Mouse (Mus musculus) CH12.LX (cell line): Measurements from ENCODE around the gene Apbb1. TPM values are rescaled to one million over a fixed set of nuclear protein-coding genes. Genes with fewer than 3 reads are reported as not detected.

Experiments used
- DNase-seq: peaks from one replicate; pipeline ENCODE4 v3.0.0-alpha.2; 2013; ENCODE audit errors: extremely low read depth
- H3K27ac ChIP-seq: 2 replicates; pipeline ENCODE4 v1.5.1; 2012; ENCODE audit warnings: low read depth, mild to moderate bottlenecking, control low read depth, moderate library complexity; ENCODE audit not compliant: insufficient read depth
- H3K27me3 ChIP-seq: replicated peaks from 2 replicates; pipeline ENCODE3; 2012; ENCODE audit warnings: inconsistent platforms
- H3K36me3 ChIP-seq, 2 experiments: replicated peaks in 1 of 2; 2 replicates each; pipeline versions ENCODE3 to v1.6.1; 2012; ENCODE audit warnings: inconsistent platforms in 1 of 2, low read length in 1 of 2, mild to moderate bottlenecking in 1 of 2, mixed read lengths in 1 of 2, moderate library complexity in 1 of 2; ENCODE audit not compliant: control insufficient read depth in 1 of 2, insufficient read depth in 1 of 2
- H3K4me1 ChIP-seq, 2 experiments: 2 replicates each; pipeline ENCODE4 v1.6.1; 2012; ENCODE audit warnings: inconsistent platforms in 1 of 2, moderate library complexity in 1 of 2; ENCODE audit not compliant: insufficient read depth in 2 of 2, control insufficient read depth in 1 of 2
- H3K4me2 ChIP-seq: 2 replicates; pipeline ENCODE4 v1.6.1; 2012; ENCODE audit warnings: low read depth, mild to moderate bottlenecking, control low read depth; ENCODE audit not compliant: poor library complexity, insufficient read depth, severe bottlenecking
- H3K4me3 ChIP-seq, 3 experiments: fragments of 150-350 bp in 1 of 3; sonication (generic) in 1 of 3; replicated peaks in 1 of 3; 2 replicates each; pipeline versions ENCODE3 to v1.5.1; 2011 to 2012; ENCODE audit warnings: low read depth in 2 of 3, low read length in 2 of 3, mild to moderate bottlenecking in 2 of 3, moderate library complexity in 2 of 3, control low read depth in 1 of 3, improper control_type of control experiment in 1 of 3, inconsistent platforms in 1 of 3, mixed read lengths in 1 of 3; ENCODE audit not compliant: poor library complexity in 1 of 3
- H3K79me2 ChIP-seq: replicated peaks from 2 replicates; pipeline ENCODE4 v1.6.1; 2012; ENCODE audit warnings: mild to moderate bottlenecking, moderate library complexity; ENCODE audit not compliant: control insufficient read depth, poor library complexity, insufficient read depth, severe bottlenecking; ENCODE audit errors: extremely low read depth
- H3K9ac ChIP-seq: 2 replicates; pipeline ENCODE4 v1.6.1; 2012; ENCODE audit warnings: low read depth, mild to moderate bottlenecking, control low read depth, moderate library complexity; ENCODE audit not compliant: insufficient read depth
- H3K9me3 ChIP-seq: replicated peaks from 2 replicates; pipeline ENCODE3; 2012; ENCODE audit warnings: low read length, inconsistent platforms, mixed read lengths
- PAX5 ChIP-seq: IDR thresholded peaks from 2 replicates; pipeline ENCODE4 v1.6.1; 2012; ENCODE audit warnings: low read length, inconsistent platforms, mixed read lengths
- ZMIZ1 ChIP-seq: IDR thresholded peaks from 2 replicates; pipeline ENCODE4 v1.6.1; 2012; ENCODE audit warnings: low read depth, mild to moderate bottlenecking, inconsistent platforms, low read length, improper control_type of control experiment
- dilution Hi-C: fragments of 300-500 bp; cut with MboI; formaldehyde crosslinking; loops from 2 replicates; pipeline ENCODE4 v1.14.3; 2020; ENCODE audit warnings: low sequenced_read_pairs; ENCODE audit not compliant: extremely low pct_unique_long_range_greater_than_20kb, extremely low pct_ligation_motif_present
- in situ Hi-C: fragments of 300-500 bp; cut with MboI; formaldehyde crosslinking; loops from 3 replicates; pipeline ENCODE4 v1.14.3; 2019; ENCODE audit warnings: low sequenced_read_pairs, low pct_ligation_motif_present, low pct_unique_long_range_greater_than_20kb, mixed read lengths
- polyA plus RNA-seq: library from polyadenylated mRNA; unstranded; fragments of >175 nt; gene quantifications from 2 replicates; pipeline ENCODE4 v1.2.1, GENCODE M21; 2012; ENCODE audit warnings: low read depth; ENCODE audit not compliant: insufficient read length
- total RNA-seq, 2 experiments: library from RNA; depleted of rRNA; stranded (reverse); fragments of 300-350 nt in 1 of 2; fragments of >200 nt in 1 of 2; gene quantifications; 2 replicates each; pipeline ENCODE4 v1.2.3; 2012 to 2014

Gene Apbb1
- total and polyA plus RNA-seq, 3 experiments = 1.2 to 3.2 (median 2.1) TPM

- no peak for DNase-seq
- Histone ChIP-seq H3K27me3 (peaks cover 1% of the 10 kb centered on the region), H3K36me3 (no peaks in the 10 kb centered on the region), H3K27ac (no peak overlapping the region), H3K9me3 (no peaks in the 10 kb centered on the region), H3K4me2 (no peak overlapping the region), H3K4me1 (0 out of 4 replicates have a peak, but pooled peaks cover 0 to 3% of the 10 kb centered on the region in 2 experiments), H3K9ac (no peak overlapping the region), H3K79me2 (no peaks in the 10 kb centered on the region), H3K4me3 (no peak overlapping the region)
- dilution Hi-C loops = no loop called here
- in situ Hi-C loops = no loop called here
- TF ChIP-seq PAX5 = no peak
- TF ChIP-seq ZMIZ1 = no peak
Measured at GRCm38 (mm10) chr7:105510143-105510542, 71.3 kb downstream of the Apbb1 start.

Other genes with a start within 250 kb of the Apbb1 start
Only the 20 nearest of the 21 such genes appear.
- gene Olfr691, start 239.4 kb downstream of the Apbb1 start, total RNA-seq (2012; rRNA removed) = not detected in 2 replicates
- not detected in 2 replicates for gene Olfr691, start 239.4 kb downstream of the Apbb1 start, total RNA-seq (2014; rRNA removed)
- gene Olfr691, start 239.4 kb downstream of the Apbb1 start, polyA plus RNA-seq = not detected in 2 replicates
- gene Olfr692, start 213.4 kb downstream of the Apbb1 start, total RNA-seq (2012; rRNA removed) = not detected in 2 replicates
- not detected in 2 replicates for gene Olfr692, start 213.4 kb downstream of the Apbb1 start, total RNA-seq (2014; rRNA removed)
- gene Olfr692, start 213.4 kb downstream of the Apbb1 start, polyA plus RNA-seq = not detected in 2 replicates
- gene Gm5901, start 206.6 kb downstream of the Apbb1 start, total RNA-seq (2012; rRNA removed) = 0.30 TPM in 1 of 2 replicates, not detected in the other
- not detected in 2 replicates for gene Gm5901, start 206.6 kb downstream of the Apbb1 start, total RNA-seq (2014; rRNA removed)
- 0.44 TPM in 1 of 2 replicates, not detected in the other for gene Gm5901, start 206.6 kb downstream of the Apbb1 start, polyA plus RNA-seq
- 5.9 TPM in 2 replicates for gene Fam160a2, start 181.6 kb downstream of the Apbb1 start, total RNA-seq (2012; rRNA removed)
- 3.1 and 3.5 TPM in 2 replicates for gene Fam160a2, start 181.6 kb downstream of the Apbb1 start, total RNA-seq (2014; rRNA removed)
- 6.2 and 7.2 TPM in 2 replicates for gene Fam160a2, start 181.6 kb downstream of the Apbb1 start, polyA plus RNA-seq
- not detected in 2 replicates for gene Cnga4, start 177.1 kb downstream of the Apbb1 start, total RNA-seq (2012; rRNA removed)
- gene Cnga4, start 177.1 kb downstream of the Apbb1 start, total RNA-seq (2014; rRNA removed) = not detected in 2 replicates
- gene Cnga4, start 177.1 kb downstream of the Apbb1 start, polyA plus RNA-seq = not detected in 2 replicates
- not detected in 2 replicates for gene Cckbr, start 155.9 kb downstream of the Apbb1 start, total RNA-seq (2012; rRNA removed)
- not detected in 2 replicates for gene Cckbr, start 155.9 kb downstream of the Apbb1 start, total RNA-seq (2014; rRNA removed)
- gene Cckbr, start 155.9 kb downstream of the Apbb1 start, polyA plus RNA-seq = not detected in 2 replicates
- not detected in 2 replicates for gene Cavin3, start 99.4 kb downstream of the Apbb1 start, total RNA-seq (2012; rRNA removed)
- not detected in 2 replicates for gene Cavin3, start 99.4 kb downstream of the Apbb1 start, total RNA-seq (2014; rRNA removed)
- not detected in 2 replicates for gene Cavin3, start 99.4 kb downstream of the Apbb1 start, polyA plus RNA-seq
- gene Smpd1, start 27.3 kb downstream of the Apbb1 start, total RNA-seq (2012; rRNA removed) = 19.3 and 22.5 TPM in 2 replicates
- 13.7 and 16.9 TPM in 2 replicates for gene Smpd1, start 27.3 kb downstream of the Apbb1 start, total RNA-seq (2014; rRNA removed)
- 13.7 and 17.9 TPM in 2 replicates for gene Smpd1, start 27.3 kb downstream of the Apbb1 start, polyA plus RNA-seq
- not detected in 2 replicates for gene Hpx, start 18.5 kb upstream of the Apbb1 start, total RNA-seq (2012; rRNA removed)
- gene Hpx, start 18.5 kb upstream of the Apbb1 start, total RNA-seq (2014; rRNA removed) = not detected in 2 replicates
- not detected in 2 replicates for gene Hpx, start 18.5 kb upstream of the Apbb1 start, polyA plus RNA-seq
- gene Trim3, start 51.9 kb upstream of the Apbb1 start, total RNA-seq (2012; rRNA removed) = 3.5 and 4.7 TPM in 2 replicates
- 2.2 TPM in 2 replicates for gene Trim3, start 51.9 kb upstream of the Apbb1 start, total RNA-seq (2014; rRNA removed)
- 3.5 and 4.6 TPM in 2 replicates for gene Trim3, start 51.9 kb upstream of the Apbb1 start, polyA plus RNA-seq
- gene Timm10b, start 58.4 kb upstream of the Apbb1 start, total RNA-seq (2012; rRNA removed) = 103 and 115 TPM in 2 replicates
- gene Timm10b, start 58.4 kb upstream of the Apbb1 start, total RNA-seq (2014; rRNA removed) = 86.2 and 94.9 TPM in 2 replicates
- 89.6 and 99.3 TPM in 2 replicates for gene Timm10b, start 58.4 kb upstream of the Apbb1 start, polyA plus RNA-seq
- 50.1 and 57.7 TPM in 2 replicates for gene Arfip2, start 58.8 kb upstream of the Apbb1 start, total RNA-seq (2012; rRNA removed)
- gene Arfip2, start 58.8 kb upstream of the Apbb1 start, total RNA-seq (2014; rRNA removed) = 46.9 and 55.6 TPM in 2 replicates
- 54.8 and 71.0 TPM in 2 replicates for gene Arfip2, start 58.8 kb upstream of the Apbb1 start, polyA plus RNA-seq
- gene Gm45799, start 58.9 kb upstream of the Apbb1 start, total RNA-seq (2012; rRNA removed) = 54.4 and 78.4 TPM in 2 replicates
- 37.7 and 51.6 TPM in 2 replicates for gene Gm45799, start 58.9 kb upstream of the Apbb1 start, total RNA-seq (2014; rRNA removed)
- 54.0 and 73.5 TPM in 2 replicates for gene Gm45799, start 58.9 kb upstream of the Apbb1 start, polyA plus RNA-seq
- gene Dnhd1, start 69.2 kb upstream of the Apbb1 start, total RNA-seq (2012; rRNA removed) = 0.04 and 0.08 TPM in 2 replicates
- gene Dnhd1, start 69.2 kb upstream of the Apbb1 start, total RNA-seq (2014; rRNA removed) = 0.07 and 0.23 TPM in 2 replicates
- gene Dnhd1, start 69.2 kb upstream of the Apbb1 start, polyA plus RNA-seq = 0.31 and 0.41 TPM in 2 replicates
- 32.4 and 32.6 TPM in 2 replicates for gene Ilk, start 154.9 kb upstream of the Apbb1 start, total RNA-seq (2012; rRNA removed)
- gene Ilk, start 154.9 kb upstream of the Apbb1 start, total RNA-seq (2014; rRNA removed) = 40.3 and 42.6 TPM in 2 replicates
- gene Ilk, start 154.9 kb upstream of the Apbb1 start, polyA plus RNA-seq = 45.9 and 51.1 TPM in 2 replicates
- 28.7 and 43.7 TPM in 2 replicates for gene Rrp8, start 155.7 kb upstream of the Apbb1 start, total RNA-seq (2012; rRNA removed)
- 57.3 and 66.0 TPM in 2 replicates for gene Rrp8, start 155.7 kb upstream of the Apbb1 start, total RNA-seq (2014; rRNA removed)
- 84.2 and 133 TPM in 2 replicates for gene Rrp8, start 155.7 kb upstream of the Apbb1 start, polyA plus RNA-seq
- gene Taf10, start 162.7 kb upstream of the Apbb1 start, total RNA-seq (2012; rRNA removed) = 259 and 331 TPM in 2 replicates
- 259 and 461 TPM in 2 replicates for gene Taf10, start 162.7 kb upstream of the Apbb1 start, total RNA-seq (2014; rRNA removed)
- gene Taf10, start 162.7 kb upstream of the Apbb1 start, polyA plus RNA-seq = 297 and 330 TPM in 2 replicates
- 25.1 and 29.9 TPM in 2 replicates for gene Tpp1, start 170.6 kb upstream of the Apbb1 start, total RNA-seq (2012; rRNA removed)
- gene Tpp1, start 170.6 kb upstream of the Apbb1 start, total RNA-seq (2014; rRNA removed) = 13.8 and 19.1 TPM in 2 replicates
- gene Tpp1, start 170.6 kb upstream of the Apbb1 start, polyA plus RNA-seq = 45.4 and 49.1 TPM in 2 replicates
- gene Dchs1, start 206.0 kb upstream of the Apbb1 start, total RNA-seq (2012; rRNA removed) = 0.04 TPM in 1 of 2 replicates, not detected in the other
- gene Dchs1, start 206.0 kb upstream of the Apbb1 start, total RNA-seq (2014; rRNA removed) = not detected in 2 replicates
- gene Dchs1, start 206.0 kb upstream of the Apbb1 start, polyA plus RNA-seq = 0.03 TPM in 1 of 2 replicates, not detected in the other
- 306 and 329 TPM in 2 replicates for gene Mrpl17, start 229.4 kb upstream of the Apbb1 start, total RNA-seq (2012; rRNA removed)
- 451 and 525 TPM in 2 replicates for gene Mrpl17, start 229.4 kb upstream of the Apbb1 start, total RNA-seq (2014; rRNA removed)
- gene Mrpl17, start 229.4 kb upstream of the Apbb1 start, polyA plus RNA-seq = 379 and 399 TPM in 2 replicates